Mouse (Mus musculus): Measurements from ENCODE around the gene Lrp1. TPM values are rescaled to one million over a fixed set of nuclear protein-coding genes. Genes with fewer than 3 reads are reported as not detected.

Gene Lrp1
- total RNA-seq, 2 experiments from 2014 or later: 65.2 to 69.7 TPM

GRCm38 (mm10) chr10:127592850-127593249, 28.1 kb downstream of the Lrp1 start:
- DNase-seq: no peak

- DNase-seq: no peak
Observed at GRCm38 (mm10) chr10:127592423-127592822, 28.5 kb downstream of the Lrp1 start.

DNA sequence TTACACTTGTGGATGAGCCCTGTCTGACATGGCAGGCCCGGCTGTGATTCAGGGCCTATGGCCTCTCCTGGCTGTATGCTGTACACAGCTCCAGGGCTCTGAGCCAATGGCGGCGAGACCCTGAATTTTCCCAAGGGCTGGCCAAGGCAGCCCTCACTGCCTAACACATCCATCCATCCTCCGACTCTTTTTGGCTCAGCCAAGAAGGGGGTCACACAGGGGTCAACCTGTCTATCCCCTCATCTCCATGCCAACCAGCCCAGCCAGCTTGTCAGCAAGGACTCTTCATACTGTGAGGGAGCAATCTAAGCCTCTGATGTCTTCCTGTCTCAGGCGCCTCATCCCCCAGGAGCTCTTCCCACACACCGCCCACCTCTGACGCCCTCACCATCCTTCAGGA, 29.4 kb downstream of the Lrp1 start:
- peak in 1 of 2 experiments; percentile 31 for DNase-seq

- no peak for DNase-seq
Observed at GRCm38 (mm10) chr10:127590831-127591451, 30.0 kb downstream of the Lrp1 start.

DNA sequence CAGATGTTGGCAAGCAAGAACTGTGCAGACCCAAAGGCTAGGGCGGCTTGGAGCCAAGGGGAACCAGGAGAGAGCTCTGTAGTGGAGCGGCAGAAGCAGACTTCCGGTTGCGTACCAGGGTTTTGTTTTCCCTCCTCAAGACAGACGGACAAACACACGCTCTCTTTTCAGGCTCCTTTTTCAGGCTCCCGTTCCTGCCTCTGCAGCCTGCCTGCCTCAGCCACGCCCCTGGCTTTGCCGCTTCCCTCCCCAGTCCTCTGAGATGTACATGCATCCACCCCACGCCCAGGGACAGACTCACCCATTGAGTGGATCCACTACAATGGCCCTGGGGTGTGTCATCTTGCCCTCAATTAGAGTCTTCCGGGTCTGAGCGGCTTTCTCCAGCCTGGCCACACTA, 30.7 kb downstream of the Lrp1 start:
- peak in 1 of 2 experiments; percentile 40 for DNase-seq

GRCm38 (mm10) chr10:127587776-127588175, 33.2 kb downstream of the Lrp1 start:
- DNase-seq: no peak

DNA sequence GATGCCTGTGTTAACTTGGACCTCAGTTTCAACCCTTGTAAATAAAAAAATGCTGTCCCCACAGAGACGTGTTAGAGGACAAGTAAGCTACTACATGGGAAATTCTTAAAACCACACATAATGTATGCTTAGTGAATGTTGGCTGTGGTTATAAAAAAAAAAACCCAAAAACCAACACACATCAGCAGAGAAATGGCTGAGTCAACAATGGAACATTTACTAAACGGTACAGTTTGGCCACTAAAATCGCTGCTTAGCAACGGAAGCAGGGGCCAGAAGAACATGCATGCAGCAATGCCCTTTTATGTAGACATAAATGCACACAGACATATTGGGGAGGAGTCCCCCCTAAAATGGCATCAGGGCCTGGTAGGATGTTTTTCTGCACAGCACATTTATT, 34.7 kb downstream of the Lrp1 start:
- no peak for DNase-seq

DNA sequence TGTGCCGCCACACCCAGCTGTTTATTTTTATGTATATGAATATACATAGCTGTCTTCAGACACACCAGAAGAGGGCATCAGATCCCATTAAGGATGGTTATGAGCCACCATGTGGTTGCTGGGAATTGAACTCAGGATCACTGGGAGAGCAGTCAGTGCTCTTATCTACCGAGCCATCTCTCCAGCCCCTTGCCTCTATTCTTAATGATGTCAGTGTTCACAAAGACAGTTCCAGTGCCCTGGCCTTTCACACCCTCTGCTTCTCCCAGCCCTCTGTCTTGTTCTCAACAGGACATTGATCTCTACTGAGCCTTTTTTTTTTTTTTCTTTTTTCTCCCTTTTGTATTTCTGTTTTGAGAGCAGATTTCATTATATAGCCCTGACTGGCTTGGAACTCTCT, 35.4 kb downstream of the Lrp1 start:
- DNase-seq: no peak

- no peak for DNase-seq
Observed at GRCm38 (mm10) chr10:127583649-127584048, 37.3 kb downstream of the Lrp1 start.

GRCm38 (mm10) chr10:127581291-127581690, 39.7 kb downstream of the Lrp1 start:
- DNase-seq: no peak

GRCm38 (mm10) chr10:127577982-127578381, 43.0 kb downstream of the Lrp1 start:
- DNase-seq: no peak

DNA sequence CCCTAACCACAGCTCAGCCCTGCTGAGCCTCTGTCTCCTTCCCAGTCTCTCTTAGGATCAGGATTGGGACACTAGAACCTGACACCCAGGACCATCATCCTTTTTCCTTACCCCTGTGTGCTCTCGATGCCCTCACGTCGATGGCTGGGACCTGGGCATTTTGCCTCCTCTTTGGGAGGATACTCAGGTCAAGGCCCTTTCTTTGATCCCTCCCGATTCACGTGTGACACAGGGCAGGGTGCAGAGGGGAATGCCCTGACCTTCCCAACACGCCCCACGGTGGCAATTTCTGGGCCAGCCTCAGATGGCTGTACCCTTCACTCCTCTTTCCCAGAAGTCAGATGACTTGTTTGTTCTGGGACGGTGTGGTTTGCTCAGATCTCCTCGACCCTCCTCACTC, 43.8 kb downstream of the Lrp1 start:
- DNase-seq: no peak

DNA sequence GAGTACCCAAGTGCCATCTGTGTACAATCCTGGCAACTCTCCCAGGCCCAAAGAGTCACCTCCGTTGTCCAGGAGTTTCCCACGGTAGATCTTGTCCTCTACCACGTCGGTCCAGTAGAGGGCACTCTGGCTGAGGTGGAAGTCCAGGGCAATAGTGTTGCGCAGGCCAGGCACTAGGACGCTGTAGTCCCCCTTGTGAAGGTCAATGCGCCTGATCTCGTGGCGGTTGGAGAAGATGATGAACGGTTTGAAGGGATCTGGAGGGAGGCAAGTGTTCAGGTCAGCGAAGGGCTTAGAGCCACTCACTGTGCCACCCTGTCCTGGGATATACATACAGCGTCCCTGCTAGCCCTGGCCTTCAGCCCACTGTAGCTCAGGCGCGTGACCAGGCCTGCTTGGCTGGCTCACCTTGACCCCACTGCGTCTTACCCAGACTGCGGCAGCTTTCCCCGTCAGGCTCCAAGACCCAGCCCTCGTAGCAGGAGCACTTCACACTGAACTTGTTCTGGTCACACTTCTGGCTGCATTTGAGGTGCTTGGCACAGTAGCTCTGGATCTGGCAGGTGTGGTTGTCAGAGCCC, 44.5 kb downstream of the Lrp1 start:
- peak; percentile 81 to 90 for DNase-seq

GRCm38 (mm10) chr10:127575741-127576140, 45.2 kb downstream of the Lrp1 start:
- DNase-seq: no peak

DNA sequence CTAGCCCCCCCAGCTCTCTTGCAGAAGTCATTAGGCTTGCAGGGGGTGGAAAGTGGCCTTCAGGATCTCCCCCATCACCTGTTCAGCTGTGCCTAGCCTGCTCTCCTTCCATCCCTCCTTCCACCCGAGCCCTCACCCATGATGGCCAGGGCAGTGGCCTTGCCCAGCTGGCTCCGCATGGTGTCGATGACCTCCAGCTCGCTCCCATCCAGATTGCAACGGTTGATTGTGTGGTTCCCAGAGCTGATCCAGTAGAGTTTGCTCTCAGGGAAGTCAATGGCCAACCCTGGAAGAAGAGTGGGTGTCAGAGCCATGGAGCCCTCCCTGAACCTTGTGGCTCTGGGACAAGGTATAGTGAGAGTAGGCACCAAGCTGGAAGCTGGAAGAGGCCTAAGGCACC, 48.7 kb downstream of the Lrp1 start:
- no peak for DNase-seq

- no peak for DNase-seq
Observed at GRCm38 (mm10) chr10:127570937-127571641, 49.9 kb downstream of the Lrp1 start.

DNA sequence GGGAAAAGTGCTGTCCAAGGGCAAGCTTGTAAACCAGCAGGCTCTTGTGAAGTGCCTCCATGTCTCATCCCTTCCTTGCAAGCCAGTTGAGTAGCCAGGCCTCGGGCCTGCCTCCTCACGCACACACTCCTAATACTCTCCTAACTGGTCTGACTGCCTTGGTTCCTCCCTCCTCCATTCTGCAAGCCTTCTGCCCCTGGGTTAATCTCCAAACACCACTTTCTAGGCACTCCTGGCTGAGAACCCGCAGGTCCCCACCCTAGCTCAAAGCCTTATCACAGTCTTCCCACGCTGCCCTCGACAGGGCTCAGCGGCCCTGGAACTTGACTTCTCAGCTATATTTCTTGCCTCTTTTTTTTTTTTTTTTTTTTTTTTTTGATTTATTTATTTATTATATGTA, 50.6 kb downstream of the Lrp1 start:
- no peak for DNase-seq

GRCm38 (mm10) chr10:127569450-127569849, 51.5 kb downstream of the Lrp1 start:
- DNase-seq: peak; percentile 80 to 89

GRCm38 (mm10) chr10:127566553-127567326, 54.2 kb downstream of the Lrp1 start:
- DNase-seq: no peak

GRCm38 (mm10) chr10:127564301-127564700, 56.6 kb downstream of the Lrp1 start:
- peak; percentile 48 to 74 for DNase-seq

- no peak for DNase-seq
Observed at GRCm38 (mm10) chr10:127563840-127564239, 57.1 kb downstream of the Lrp1 start.

- DNase-seq: no peak
Observed at GRCm38 (mm10) chr10:127561145-127561544, 59.8 kb downstream of the Lrp1 start.

DNA sequence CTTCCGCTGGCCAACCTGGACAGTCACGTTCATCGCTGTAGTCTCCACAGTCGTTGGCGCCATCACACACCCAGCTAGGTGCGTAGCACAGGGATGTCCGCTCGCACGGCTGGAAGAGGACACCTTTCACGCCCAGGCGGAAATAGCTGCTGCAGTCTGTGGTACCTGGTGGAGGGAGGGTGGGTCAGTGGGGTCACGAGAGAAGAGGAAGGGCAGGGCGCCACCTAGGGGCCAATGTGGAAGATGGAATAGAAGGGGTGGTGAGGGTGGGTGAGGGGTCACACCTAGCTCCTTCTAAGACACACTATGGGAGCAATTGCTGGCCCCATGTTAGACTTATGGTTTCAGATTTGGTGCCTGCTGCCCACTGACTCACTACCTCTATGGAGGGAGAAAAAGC, 63.6 kb downstream of the Lrp1 start:
- DNase-seq: no peak

All from heart, adult 18-20 months (tissue).